Mouse (Mus musculus): Measurements from ENCODE around the gene Cdc20b.

- TF ChIP-seq ZC3H11A (IDR thresholded peaks at IDR 0.05; ENCODE audit: low read depth, low read length) (no peak), EP300 (IDR thresholded peaks at IDR 0.05; ENCODE audit: low read depth in 1 of 2, low read length in 2 of 2) (no peak), MAX (IDR thresholded peaks at IDR 0.05; ENCODE audit: low read length) (no peak), GATA1 (IDR thresholded peaks at IDR 0.05; ENCODE audit: low read depth, low read length) (no peak), NELFE (IDR thresholded peaks at IDR 0.05; ENCODE audit: low read depth, low read length) (no peak), RAD21 (IDR thresholded peaks at IDR 0.05; ENCODE audit: low read depth, low read length) (no peak), CTCF (IDR thresholded peaks at IDR 0.05 in 2 of 3, conservative IDR thresholded peaks at IDR 0.05 in 1 of 3; ENCODE audit: control insufficient read depth in 1 of 3, insufficient read depth in 1 of 3, low read depth in 2 of 3, low read length in 3 of 3, poor library complexity in 1 of 3, severe bottlenecking in 1 of 3) (no peak), CHD2 (IDR thresholded peaks at IDR 0.05; ENCODE audit: low read length) (no peak), POLR2A (IDR thresholded peaks at IDR 0.05; ENCODE audit: control insufficient read depth in 1 of 2, insufficient read depth in 1 of 2, low read depth in 1 of 2, low read length in 2 of 2, poor library complexity in 1 of 2) (no peak)
These were observed 13.4 kb upstream of the Cdc20b start for GRCm38 (mm10) chr13:113021521-113021920.

Data from MEL (cell line).